Mouse (Mus musculus): ENCODE data around the gene Grhl3.

Gene Grhl3

GRCm38 (mm10) chr4:135493691-135494520, 79.5 kb downstream of the Grhl3 start:
- no peak for DNase-seq (ENCODE audit: low read depth, low spot score)

GRCm38 (mm10) chr4:135493271-135493670, 80.2 kb downstream of the Grhl3 start:
- no peak for DNase-seq (ENCODE audit: low read depth, low spot score)
